Mouse (Mus musculus) retina, embryonic 14.5 days (tissue): Measurements from ENCODE around the gene Lrrc51.
"Not testable (repeated sequence)": the region's sequence is repeated elsewhere in the genome, so short reads cannot be mapped to it uniquely, and the experiment has no call there.

Experiments used
- DNase-seq: peaks from one replicate; pipeline ENCODE4 v3.0.0-alpha.2; 2015; ENCODE audit warnings: low spot score

The Lrrc51 gene

GRCm38 (mm10) chr7:101937569-101937968, 3.9 kb upstream of the Lrrc51 start:
- DNase-seq = no peak

GRCm38 (mm10) chr7:101936996-101937395, 3.3 kb upstream of the Lrrc51 start:
- DNase-seq = no peak

GRCm38 (mm10) chr7:101935957-101936356, 2.3 kb upstream of the Lrrc51 start:
- no peak for DNase-seq

GRCm38 (mm10) chr7:101933300-101933699, 395 bp downstream of the Lrrc51 start:
- peak; percentile 40 for DNase-seq

- no peak for DNase-seq
Observed at GRCm38 (mm10) chr7:101932551-101932950, 1.1 kb downstream of the Lrrc51 start.

GRCm38 (mm10) chr7:101928093-101928492, 5.6 kb downstream of the Lrrc51 start:
- DNase-seq = no peak

GRCm38 (mm10) chr7:101925892-101926291, 7.8 kb downstream of the Lrrc51 start:
- DNase-seq = not testable (repeated sequence)

- DNase-seq = peak; percentile 82
Observed at GRCm38 (mm10) chr7:101918071-101918470, 15.6 kb downstream of the Lrrc51 start.

- peak; percentile 35 for DNase-seq
Observed at GRCm38 (mm10) chr7:101911982-101912381, 21.7 kb downstream of the Lrrc51 start.

GRCm38 (mm10) chr7:101910138-101910537, 23.6 kb downstream of the Lrrc51 start:
- no peak for DNase-seq

GRCm38 (mm10) chr7:101908367-101908766, 25.3 kb downstream of the Lrrc51 start:
- DNase-seq = no peak

GRCm38 (mm10) chr7:101906696-101907095, 27.0 kb downstream of the Lrrc51 start:
- no peak for DNase-seq

GRCm38 (mm10) chr7:101906287-101906681, 27.4 kb downstream of the Lrrc51 start, which contains the start of gene Tomt:
Gene Tomt, minus strand, starts transcription at chr7:101906359.
- DNase-seq = no peak

- peak; percentile 99 for DNase-seq
Observed at GRCm38 (mm10) chr7:101905561-101906286, 28.0 kb downstream of the Lrrc51 start, which contains the start of gene Lamtor1. Gene Lamtor1, plus strand, starts transcription at chr7:101905904.

- DNase-seq = no peak
Observed at GRCm38 (mm10) chr7:101902846-101903245, 30.8 kb downstream of the Lrrc51 start.

GRCm38 (mm10) chr7:101901969-101902368, 31.7 kb downstream of the Lrrc51 start:
- no peak for DNase-seq

GRCm38 (mm10) chr7:101900331-101901097, 33.2 kb downstream of the Lrrc51 start:
- no peak for DNase-seq

- peak; percentile 99 for DNase-seq
Observed at GRCm38 (mm10) chr7:101896104-101897066, 37.3 kb downstream of the Lrrc51 start.

GRCm38 (mm10) chr7:101895695-101896094, 38.0 kb downstream of the Lrrc51 start:
- DNase-seq = no peak

GRCm38 (mm10) chr7:101888460-101888859, 45.2 kb downstream of the Lrrc51 start:
- no peak for DNase-seq

- DNase-seq = no peak
Observed at GRCm38 (mm10) chr7:101886274-101886673, 47.4 kb downstream of the Lrrc51 start.

GRCm38 (mm10) chr7:101884160-101884559, 49.5 kb downstream of the Lrrc51 start:
- DNase-seq = no peak
